Mouse (Mus musculus): ENCODE measurements around the gene Stac2.

Gene Stac2

DNA sequence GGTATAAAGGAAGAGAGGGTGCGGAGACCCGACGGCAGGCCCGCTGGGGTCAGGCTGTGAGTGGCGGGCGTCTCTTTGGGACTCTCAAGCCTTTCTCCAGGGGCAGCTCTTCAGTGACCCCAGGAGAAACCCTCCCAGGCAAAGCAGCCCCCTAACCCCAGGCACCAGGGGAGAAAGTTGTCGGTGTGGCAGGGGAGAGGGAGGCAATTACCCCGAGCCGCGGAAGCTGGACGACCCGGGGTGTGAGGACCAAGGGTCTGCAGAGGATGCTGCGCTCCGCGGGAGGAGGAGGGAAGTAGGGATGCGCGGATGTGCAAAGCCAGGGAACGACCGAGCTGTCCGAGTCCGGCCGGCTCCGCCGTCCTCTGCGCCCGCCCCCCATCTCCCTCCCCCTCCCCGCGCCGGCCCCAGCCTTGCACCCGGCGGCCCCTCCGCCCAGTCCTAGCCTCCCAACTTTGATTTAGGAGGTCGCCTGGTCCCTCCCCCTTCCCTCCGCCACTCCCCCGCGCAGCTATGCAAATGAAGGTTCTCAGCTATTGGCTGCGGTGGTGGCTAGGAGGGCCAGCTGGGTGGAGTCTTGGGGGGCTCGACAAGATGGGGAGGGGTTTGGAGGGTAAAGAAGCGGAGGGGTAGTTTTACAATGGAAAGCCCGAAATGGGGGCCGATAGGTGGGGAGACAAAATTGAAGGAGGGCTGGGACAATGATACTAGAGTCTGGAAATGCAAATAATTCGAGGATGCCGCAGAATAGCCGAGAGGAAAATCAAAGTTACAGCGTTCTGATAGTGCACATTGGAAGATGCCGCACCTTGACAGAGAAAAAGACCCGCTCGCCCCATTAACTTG, at the start of gene Stac2:
Gene Stac2, minus strand, starts transcription at position 474 of the 846 bp plus-strand sequence.
- peak; percentile 96 for DNase-seq (ENCODE audit: low read depth, low spot score)

DNA sequence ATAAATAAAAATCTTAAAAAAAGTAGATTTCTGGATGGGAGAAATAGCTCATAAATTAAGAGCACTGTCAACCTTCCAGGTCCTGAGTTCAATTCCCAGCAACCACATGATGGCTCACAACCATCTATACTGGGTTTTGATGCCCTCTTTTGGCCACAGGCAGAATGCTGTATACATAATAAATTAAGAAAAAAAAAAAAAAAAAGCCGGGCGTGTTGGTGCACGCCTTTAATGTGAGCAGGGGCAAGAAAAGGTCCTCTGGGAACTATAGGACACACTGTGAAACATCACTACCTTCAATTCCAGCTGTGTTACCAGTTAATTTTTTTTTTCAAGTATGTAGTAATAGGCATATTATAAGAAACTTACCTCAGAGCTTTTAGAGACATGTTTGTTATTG, 48.1 kb upstream of the Stac2 start:
- DNase-seq (ENCODE audit: low read depth, low spot score), result no peak

DNA sequence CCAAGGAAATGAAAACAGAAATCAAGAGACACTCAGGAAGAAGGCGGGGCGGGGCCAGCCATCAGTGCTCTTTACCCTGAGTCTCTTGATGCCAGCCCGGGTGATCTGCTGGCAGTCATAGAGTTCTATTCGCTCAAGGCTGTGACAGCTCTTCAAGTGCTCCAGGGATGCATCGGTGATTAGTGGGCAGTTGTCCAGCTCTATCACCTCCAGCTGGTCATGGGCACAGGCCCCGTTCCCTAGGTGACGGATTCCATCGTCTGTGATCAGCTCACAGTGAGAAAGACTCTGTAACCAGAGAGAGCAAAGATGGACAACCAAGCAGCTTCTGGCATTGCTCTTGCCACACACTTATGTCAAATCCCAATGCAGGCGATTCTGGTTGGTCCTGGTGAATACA, 37.3 kb upstream of the Stac2 start:
- DNase-seq (ENCODE audit: low read depth, low spot score), result no peak

DNA sequence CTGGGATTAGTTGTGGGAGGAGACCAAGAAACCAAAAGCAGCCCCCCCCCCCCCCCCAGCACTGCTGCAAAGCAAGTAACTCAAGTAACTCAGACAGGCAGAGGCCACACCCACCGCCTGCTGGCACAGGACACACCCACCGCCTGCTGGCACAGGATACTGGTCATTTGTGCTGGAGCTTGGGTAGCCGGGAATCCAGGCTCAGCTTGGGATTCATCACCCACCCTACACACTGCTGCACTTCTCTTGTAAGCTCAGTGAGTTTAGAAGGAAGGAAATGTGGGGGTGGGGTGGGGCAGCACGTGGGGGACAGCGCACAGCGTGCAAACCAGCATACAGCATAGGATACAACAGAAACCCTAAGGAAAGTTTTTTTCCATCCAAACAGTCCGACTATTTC, 35.0 kb upstream of the Stac2 start:
- DNase-seq (ENCODE audit: low read depth, low spot score), result peak; percentile 51

DNA sequence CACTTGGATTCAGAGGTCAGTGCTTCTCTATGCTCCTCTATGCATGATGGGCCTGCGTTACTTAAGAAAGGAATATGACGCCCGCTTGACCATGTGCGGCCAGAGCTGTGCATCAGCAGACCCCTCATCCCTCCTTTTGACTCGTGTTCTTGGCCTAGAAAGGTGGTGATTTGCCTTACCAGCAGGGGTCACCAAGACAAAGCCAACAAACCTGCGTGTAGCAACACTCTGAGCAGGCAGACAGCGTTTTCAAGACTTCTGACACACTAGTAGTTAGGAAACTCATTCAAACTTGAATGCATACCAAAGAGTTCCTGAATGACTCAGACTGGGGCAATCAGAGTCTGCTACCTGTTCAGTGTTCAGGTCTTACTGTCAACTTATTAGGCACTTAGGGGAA, 33.3 kb upstream of the Stac2 start:
- peak; percentile 67 for DNase-seq (ENCODE audit: low read depth, low spot score)

DNA sequence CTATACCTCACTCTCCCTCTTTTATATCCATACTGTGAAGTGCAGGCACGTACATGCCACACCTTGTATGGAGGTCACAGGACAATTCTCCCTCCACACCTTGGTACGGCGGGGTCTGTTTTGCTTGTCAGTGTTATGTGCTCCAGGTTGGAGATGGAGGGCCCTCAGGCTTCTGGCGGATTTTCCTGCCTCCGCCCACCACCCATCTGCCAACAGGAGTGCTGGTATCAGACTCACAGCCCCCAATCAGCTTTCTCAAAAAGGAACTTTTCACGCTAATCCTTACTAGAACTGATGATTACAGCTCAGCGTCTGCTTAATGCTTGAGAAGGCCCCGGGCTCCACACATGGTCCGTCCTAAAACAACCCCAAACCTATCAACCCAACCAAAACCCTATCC, 32.9 kb upstream of the Stac2 start:
- DNase-seq (ENCODE audit: low read depth, low spot score), result no peak

DNA sequence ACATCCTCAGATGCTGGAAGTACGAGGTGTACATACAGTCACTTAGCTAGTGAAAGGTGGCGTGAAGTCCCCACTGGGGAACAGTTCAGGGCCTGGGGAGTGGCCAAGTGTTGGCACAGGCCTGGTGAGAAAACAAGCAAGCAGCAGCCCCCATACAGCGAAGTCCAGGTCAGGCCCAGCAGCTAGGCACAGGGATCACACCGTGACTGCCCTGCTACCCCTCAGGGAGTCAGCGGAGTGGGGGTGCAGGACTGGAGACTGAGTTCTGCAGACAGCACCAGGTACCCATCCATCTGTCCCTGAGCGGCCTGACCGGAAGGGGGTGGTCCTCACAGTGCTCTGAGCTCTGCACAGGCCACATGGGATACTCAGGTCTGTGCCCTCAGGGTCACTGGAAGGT, 29.5 kb upstream of the Stac2 start:
- no peak for DNase-seq (ENCODE audit: low read depth, low spot score)

DNA sequence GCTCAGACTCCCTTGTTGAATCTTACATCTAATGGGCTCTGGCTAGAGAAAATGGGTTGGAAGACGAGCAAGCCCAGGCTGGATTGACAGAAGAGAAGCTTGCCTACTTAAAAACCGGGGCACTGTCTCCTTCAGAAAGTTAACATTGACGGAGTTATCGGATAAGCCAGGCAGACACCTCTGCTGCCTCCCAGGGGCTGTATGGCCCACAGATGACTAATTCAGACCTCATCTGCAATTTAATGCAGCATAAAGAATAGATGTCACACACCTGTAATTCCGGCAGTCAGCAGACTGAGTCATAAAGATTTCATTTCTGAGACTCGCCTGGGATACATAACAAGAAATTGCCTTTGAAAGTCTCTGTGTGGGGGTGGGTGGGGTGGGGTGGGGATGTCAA, 27.2 kb upstream of the Stac2 start:
- no peak for DNase-seq (ENCODE audit: low read depth, low spot score)

DNA sequence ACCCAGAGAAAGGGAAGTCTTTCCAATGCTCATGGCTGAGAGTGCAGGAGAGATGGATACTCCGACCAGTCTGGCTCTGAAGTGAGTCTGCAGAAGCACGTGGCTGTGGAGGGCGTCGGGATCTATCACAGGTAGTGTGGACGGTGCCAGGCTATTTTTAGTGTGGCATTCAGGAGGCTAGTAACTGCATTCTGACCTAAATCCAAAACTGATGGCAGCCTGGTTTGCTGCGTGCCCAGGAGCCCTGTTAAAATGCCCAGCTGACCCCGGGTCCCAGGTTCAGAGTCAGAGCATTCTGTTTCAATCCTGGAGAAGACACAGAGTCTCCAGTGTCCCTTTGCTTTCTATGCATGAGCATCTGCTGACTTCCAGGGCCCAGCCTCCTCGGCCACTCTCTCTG, 23.8 kb upstream of the Stac2 start:
- no peak for DNase-seq (ENCODE audit: low read depth, low spot score)

DNA sequence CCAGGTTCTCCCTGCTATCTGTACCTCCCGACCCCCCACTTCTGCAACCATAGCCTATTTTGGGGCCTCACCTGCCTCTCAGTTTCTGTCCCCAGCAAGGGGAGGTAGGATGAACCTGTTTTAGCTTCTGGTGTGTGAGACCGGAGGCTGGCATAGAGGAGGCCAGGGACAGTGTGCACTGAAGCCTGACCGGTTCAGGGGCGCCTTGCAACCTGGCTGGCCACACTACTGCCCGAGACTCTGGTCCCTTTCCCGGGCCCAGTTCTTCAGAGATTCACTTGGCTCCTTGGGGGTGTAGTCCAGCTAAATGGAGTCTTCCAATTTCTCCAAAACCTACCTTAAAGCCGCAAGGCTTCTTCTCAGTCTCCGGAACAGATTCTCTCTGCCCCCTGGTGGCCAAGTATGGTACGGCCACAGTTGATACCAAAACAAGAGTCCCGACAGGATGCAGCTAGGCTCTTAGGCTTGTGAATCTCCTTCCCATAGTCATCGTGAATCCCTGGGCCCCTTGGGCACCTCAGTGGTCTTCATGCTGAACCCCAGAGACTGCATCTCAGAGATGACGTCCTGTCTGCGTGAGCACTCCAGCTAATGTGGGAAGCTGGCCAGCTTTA, 22.0 kb upstream of the Stac2 start:
- DNase-seq (ENCODE audit: low read depth, low spot score), result peak; percentile 89

DNA sequence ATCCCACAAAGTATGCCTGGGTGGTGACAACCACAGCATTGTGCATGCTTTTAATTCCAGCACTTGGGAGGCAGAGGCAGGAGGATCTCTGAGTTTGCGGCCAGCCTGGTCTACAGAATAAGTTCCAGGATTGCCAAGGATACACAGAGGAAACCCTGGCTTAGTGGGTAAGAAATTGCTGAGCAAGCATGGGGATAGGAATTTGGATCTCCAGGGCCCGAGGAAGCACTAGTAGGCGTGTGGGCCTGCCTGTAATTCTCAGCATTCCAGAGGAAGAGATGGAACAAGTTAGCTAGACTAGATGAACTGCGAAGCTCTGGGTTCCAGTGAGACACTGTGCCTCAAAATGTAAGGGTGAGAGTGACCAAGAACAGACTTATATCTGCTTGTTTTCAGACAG, 20.2 kb upstream of the Stac2 start:
- DNase-seq (ENCODE audit: low read depth, low spot score), result peak; percentile 62

DNA sequence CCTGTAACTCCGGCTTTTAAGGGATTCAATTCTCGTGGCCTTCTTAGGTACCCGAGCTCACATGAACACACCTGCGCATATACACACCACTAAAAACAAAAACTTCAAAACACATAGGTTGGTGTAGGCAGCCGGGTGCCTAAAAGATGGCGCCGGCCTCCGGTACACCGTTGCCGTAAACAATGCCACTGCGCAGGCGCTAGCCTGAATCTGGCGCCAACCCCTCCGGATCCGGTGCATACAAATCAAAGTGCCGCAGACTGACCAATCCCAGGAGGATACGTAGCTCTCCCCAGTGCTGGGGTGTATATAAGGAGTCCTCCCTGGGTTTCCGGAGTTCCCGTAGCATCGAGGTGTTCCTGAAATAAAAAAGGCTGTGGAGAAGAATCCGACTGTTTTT, 14.0 kb upstream of the Stac2 start:
- DNase-seq (ENCODE audit: low read depth, low spot score), result peak; percentile 95

DNA sequence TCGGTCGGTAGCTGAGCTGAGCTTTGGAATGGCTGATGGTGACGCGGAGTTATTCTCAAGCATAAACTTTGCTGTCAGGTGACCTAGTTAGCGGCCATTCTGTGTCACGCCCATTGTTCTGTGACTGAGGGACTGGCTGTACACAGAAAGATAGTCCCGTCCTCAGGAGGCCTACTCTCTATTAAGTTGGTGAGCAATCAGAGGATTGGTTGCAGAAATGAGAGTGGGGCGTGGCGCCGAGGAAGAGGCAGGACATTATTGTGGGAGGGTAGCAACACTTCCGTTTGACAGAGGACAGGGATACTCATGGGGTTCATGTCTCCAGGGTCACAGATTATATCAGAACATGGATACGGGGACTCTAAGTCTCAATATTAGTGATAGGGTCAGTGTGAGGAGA, 12.9 kb upstream of the Stac2 start:
- DNase-seq (ENCODE audit: low read depth, low spot score), result peak; percentile 44

DNA sequence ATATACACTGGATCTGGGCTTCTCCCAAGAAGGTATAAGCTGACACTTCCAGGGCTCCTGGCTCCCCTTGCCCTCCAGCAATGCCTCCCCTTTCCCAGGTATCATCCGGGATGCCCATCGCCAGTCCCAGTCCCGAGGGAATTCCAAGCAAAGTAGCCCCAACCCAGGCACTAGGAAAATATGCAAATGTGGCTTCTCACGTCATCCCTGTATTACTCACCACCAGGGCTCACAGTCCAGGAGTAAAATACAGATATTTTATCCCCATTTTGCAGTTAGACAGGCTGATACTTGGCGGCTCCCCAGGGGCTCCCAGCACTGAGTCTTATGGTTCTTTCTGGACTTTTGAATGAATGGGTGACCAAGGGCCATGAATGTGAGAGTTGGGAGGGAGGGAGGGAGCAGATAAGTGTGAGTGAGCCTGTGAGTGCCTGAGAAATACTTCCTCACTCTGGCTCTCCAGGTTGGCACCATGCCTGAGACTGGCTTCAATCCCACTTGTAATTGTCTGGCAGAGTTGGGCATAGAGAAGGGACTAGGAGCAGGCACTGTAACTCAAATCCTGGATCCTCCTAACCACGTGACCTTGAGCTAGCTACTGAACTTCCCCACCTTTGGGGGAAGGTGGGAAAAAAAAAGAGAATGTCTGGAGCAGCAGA, 8.8 kb upstream of the Stac2 start:
- DNase-seq (ENCODE audit: low read depth, low spot score), result no peak

DNA sequence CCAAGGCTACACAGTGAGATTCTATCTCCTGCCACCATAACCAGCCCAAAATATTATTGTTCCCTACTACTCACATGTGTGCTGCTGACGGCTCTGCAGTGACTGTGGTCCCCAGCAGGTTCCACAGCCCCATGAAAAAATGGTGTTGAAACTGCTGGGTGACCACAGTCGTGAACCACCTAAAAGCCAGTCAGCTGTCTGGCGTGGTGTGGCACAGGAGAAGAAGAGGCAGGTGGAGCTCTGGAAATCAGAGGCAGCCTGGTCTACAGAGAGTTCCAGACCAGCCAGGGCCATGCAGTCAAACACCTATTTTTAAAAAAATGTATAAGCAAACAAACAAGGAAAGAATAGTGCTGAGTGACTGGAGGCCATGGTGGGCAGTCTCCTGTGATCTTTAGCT, 8.2 kb upstream of the Stac2 start:
- DNase-seq (ENCODE audit: low read depth, low spot score), result no peak

DNA sequence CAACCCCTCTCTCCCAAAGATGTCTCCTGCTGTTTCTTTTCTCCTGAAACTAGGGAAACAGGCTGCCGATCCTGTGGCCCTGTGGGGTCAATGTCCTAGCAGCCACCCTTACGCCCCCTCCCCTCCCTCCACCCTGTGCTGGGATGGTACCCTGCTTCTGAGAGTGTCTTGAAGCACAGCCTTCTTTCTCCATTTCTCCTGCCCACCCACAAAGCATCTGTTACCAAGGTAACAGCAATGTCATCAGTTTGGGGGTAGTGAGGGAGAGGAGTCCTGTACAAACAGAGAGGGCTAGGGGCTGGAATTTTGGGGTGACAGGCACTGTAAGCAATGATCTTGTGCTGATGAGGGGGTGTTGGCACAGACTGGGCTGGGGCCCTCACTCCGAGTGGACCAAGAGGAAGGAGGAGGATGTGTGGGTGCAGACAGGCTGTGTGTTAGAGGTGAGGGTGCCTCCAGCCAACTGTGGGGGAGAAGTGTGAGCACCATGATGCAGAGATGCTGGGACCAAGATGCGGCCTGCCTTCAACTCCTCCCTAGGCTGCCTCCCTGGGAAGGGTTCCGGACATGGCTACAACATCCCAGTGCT, 6.9 kb upstream of the Stac2 start:
- no peak for DNase-seq (ENCODE audit: low read depth, low spot score)

DNA sequence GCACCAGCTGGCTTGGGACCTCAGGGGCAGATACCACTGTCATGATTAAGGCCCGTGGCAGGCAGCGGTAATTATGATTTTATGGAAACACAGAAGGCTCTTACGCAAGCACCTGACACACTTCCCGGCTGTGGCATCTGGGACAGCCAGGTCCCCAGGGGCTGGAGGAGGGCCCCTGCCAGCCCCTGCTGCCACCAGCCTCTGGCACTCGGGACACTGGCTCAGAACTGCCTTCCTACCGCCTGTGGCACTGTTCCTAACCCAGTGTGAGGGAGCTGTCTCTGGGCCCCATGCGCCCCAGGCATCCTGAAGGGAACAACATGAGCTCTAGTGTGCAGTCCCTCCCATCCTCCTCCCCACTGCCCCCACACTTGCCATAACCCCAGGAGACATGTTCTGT, 6.4 kb upstream of the Stac2 start:
- DNase-seq (ENCODE audit: low read depth, low spot score), result no peak

DNA sequence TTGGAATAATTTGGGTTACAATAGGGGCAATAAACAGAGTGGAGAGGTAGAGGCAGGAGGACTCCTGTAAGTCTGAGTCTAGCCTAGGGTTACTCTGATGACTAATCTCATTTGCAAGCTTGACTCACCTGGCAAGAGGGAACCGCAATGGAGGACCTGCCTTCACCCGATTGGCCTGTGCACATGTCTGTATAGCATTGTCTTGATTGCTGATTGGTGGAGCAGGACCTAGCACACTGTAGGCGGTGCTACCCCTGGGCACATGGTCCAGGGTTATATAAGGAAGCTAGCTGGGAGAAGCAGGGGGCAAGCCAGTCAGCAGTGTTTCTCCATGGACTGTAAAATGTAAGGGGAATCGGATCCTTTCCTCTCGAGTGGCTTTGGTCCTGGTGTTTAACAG, 4.7 kb upstream of the Stac2 start:
- peak; percentile 97 for DNase-seq (ENCODE audit: low read depth, low spot score)

DNA sequence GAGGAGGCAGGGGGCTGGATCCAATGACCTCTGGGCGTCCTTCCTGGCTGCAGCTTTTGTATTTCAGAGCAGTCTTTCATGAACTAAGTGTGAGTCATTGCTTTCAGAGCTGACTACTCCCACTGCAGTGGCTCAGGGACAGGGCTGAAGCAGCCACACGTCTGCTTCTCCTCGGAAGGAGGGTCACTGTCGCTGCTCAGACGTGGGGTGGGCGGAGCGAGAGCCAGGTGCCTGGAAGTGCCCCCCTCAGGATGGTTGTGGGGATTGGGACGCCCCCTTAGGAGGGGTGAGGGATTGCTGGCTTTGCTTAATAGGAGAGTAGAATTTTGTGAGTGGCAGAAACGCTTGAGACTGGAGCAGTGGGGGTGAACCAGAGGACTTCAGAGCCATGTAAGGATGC, 4.2 kb upstream of the Stac2 start:
- peak; percentile 94 for DNase-seq (ENCODE audit: low read depth, low spot score)

DNA sequence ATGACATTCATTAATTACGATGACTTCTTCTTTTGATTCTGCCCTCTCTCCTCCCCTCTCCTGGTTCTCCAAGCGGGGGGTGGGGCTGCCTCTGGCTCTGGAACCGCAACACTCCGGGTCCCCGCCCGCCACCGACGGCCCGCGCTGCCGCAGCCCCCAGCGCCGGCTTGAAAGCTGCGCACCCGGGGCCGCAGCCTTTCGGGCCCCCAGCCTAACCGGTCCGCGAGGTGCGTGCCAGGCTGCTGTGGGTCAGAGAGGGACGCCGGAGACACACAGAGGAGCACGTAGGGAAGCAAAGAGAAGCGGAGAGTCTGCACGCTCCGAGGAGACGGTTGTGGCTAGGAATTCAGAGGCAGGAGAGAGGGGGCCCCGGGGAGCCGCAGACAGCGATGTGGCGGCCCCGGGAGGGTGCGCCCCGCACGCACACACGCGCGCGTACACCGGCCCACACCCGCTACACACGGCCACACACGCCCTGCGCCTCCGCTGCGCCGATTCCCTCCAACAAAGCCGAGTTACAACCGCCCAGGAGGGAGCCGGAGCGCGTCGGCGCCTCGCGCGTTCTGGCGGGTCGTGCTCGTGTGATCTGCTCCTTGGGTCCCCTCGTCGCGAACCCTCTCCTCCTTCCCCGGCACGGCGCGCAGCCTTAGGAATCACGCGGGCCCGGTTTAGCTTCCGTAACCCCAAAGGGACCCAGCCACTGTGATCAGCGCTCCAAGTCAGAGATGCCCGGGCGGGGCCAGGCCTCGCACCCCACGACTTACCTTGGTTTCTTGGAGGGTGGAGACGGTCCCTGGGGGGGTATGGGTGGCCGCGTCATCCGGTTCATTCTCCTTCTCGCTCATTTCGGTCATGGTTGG, 903 bp downstream of the Stac2 start:
- peak; percentile 66 for DNase-seq (ENCODE audit: low read depth, low spot score)

DNA sequence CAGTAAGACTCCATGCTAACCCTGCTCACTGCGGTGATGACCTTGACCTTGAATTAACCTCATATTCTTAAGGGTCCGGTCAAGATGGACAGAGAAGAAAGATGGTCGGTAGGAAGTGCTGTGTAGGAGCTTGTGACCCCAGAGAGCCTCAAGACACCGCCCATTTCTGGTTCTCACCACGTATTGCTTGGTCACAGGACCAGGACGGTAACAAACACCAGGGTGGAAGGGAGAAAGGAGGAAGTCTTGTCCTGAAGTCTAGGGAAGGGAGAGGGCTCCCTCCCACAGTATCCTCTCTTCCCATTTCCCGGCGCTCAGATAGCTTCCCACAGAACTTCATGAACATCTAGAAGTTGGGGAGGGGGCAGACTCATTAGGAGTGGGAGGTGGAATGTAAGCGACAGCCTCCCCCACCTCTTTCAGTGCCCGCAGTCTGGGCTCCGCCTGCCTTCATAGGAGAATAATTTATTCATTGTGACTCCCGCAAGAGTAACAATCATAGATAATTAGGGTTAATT, 1.6 kb downstream of the Stac2 start:
- peak; percentile 65 for DNase-seq (ENCODE audit: low read depth, low spot score)

Data from R1 (cell line).